Mouse (Mus musculus): Measurements from ENCODE around the gene Map2k4.
A peak's percentile ranks its signal among the peaks of the same experiment; 100 is the strongest.

Gene Map2k4

DNA sequence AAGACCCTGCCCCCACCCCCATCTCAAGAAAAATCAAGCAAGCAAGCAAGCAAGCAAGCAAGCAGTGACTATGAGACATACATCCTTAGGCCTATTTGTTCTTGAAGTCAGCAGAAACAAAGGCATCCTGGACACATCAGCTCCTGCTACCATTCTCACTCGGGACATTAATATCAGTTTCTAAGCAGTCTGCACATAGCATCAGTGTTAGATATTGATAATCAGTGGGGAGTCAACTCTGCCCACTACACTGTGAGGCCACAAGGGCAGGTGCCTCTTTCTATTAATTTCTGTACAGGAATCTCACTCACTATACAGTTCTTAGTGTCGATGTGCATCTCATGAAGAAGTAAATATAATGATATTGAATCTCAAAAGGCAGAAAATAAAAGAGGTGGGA, 14.6 kb downstream of the Map2k4 start:
- no peak for DNase-seq

DNA sequence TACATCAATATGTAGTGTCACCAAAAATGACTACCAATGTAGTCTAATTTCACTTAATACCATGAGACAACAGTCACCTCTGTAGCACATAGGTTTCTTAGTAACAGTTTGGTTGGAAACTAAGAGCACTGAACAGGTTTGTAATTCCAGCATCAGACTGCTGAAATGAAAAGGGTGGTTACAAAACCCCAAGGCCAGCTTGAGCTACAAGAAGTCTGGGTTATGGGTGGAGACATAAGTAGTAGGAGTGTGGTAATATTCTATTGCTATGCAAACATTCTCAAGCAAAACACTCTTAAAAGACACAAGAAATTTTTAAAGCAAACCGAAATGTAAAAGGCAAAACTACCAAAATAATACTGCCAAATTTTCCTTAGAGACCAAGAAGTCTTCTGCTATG, 16.6 kb downstream of the Map2k4 start:
- no peak for DNase-seq

DNA sequence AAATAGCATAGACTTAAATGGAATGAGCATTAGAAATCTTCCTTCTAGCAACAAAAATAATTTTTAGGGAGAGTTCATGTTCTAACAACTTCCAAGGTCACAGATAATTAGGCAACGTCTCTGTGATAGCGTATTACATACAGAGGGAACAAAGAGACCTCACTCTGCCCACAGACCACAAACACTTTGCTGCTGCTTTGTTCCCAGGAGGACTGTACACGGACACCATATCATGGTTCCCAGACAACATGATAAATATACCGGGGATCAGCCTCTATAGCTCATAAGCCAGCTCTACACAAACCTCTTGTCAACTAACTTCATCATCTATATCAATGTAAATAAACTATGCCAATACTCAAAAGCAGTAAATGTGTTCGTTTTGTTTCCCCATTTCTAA, 18.1 kb downstream of the Map2k4 start:
- no peak for DNase-seq

DNA sequence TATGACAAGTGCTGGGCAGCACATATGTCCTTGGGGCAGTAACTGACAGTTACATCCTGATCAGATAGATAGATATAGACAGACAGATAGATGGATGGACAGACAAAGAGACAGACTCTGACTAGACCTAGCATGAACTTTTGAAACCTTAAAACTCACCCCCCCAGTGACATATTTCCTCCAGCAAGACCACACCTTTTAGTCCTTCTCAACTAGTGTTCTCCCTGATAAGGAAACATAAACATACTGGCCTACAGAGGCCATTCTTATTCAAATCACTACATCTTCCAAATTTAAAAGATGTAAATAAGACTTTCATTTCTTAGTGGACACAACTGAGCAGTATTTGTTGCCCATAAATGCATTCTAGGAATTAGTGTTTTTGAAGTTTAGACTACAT, 19.7 kb downstream of the Map2k4 start:
- DNase-seq: no peak

DNA sequence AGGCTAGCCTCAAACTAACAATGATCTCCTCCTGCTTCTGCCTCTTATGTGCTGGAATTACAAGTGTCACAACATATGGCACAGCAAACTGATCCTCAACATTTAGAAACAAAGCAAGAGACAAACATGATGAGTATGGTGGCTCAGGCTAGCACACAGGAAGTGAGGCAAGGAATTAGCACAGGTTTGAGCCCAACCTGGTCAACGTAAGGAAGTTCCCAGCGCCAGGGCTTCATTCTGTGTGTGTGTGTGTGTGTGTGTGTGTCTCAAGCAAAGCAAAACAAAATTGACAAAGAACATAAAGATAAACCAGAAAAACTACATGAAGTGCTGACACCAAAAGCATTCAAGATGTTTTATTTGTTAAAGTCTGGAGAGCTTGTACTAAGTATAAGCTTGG, 27.2 kb downstream of the Map2k4 start:
- DNase-seq: no peak

DNA sequence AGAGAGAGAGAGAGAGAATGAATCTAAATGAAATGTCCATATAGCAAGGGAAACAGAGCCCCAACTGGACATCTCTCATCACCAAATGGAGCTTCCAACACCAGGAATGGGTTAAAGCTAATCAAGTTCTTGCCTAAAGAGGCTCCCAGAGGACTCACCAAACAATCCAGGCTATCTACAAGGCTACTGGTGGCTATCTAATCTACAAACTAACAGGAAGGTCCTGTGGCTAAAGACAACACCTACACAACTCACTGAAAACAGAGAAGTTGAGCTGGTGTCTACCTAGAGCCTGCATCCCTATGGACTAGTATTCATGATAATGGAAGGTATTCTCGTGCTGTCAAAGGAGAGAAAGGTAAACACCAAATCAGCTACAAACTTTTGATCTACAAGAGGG, 28.7 kb downstream of the Map2k4 start:
- DNase-seq: no peak

DNA sequence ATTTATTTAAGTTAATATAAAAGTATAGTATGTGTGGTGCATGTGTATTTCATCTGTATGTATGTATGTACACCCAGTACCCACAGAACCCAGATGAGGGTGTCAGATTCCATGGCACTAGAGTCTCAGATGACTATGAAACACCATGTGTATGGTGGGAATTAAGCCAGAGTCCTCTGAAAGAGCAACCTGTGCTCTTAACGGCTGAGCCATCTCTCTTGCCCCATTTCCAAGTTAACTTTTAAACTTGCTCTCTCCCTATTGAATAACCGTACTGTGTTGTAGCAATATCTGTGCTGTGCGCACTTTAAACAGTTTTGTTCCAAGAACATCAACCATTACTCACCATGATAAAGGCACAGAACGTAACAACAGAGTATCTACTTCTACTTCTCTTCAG, 33.9 kb downstream of the Map2k4 start:
- peak; percentile 49 for DNase-seq

DNA sequence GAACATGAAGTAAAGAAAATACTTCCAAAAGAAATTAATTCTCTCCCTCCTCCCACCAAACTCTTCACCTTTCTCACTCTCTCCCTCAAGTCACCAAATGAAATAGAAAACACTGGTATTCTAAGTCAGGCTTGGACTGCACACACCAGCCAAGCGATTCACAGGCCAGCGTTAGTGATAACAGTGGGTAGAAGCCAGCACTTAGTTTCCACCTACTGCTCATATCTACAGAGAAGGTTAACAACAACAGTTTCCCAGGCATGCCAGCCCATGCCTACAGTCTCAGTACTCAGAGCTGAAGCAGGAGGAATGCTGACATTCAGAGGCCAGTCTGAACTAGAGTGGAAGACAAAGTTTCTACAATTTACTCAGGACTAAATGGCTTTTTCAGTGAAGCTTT, 34.5 kb downstream of the Map2k4 start:
- DNase-seq: no peak

DNA sequence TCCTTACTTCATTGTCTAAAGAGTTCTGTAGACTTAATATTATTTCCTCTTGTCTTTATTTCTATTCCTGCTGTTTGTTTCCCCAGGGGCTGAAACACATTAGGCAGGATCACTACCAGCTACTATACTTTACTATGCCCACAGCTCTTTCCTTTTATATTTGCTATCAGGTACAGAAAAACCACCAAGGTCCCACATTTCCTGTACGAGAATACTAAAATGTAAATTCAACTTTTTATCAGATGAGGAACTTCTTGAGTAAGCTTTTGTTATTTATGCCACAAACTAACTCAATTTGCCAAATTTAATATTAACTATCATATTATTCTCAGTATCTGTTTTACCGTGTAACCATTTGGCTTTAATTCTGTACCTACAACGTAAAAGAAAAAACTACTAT, 37.6 kb downstream of the Map2k4 start:
- DNase-seq: no peak

DNA sequence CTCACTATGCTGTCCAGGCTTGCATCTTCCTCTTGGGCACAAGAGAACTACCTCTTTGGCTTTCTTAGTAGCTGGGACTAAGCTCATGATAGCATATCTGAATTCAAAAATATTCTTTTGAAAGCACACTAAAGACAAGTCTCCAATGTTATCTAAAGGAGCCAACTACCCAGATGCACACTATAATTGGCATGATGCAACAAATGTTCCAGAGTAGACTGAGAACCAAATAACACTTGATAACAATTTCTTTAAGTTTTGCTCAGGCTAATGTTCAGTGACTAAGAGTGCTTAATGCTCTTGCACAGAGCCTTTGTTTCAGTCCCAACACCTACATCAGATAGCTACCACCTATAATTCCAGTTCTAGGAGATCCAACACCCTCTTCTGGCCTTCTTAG, 40.7 kb downstream of the Map2k4 start:
- no peak for DNase-seq

DNA sequence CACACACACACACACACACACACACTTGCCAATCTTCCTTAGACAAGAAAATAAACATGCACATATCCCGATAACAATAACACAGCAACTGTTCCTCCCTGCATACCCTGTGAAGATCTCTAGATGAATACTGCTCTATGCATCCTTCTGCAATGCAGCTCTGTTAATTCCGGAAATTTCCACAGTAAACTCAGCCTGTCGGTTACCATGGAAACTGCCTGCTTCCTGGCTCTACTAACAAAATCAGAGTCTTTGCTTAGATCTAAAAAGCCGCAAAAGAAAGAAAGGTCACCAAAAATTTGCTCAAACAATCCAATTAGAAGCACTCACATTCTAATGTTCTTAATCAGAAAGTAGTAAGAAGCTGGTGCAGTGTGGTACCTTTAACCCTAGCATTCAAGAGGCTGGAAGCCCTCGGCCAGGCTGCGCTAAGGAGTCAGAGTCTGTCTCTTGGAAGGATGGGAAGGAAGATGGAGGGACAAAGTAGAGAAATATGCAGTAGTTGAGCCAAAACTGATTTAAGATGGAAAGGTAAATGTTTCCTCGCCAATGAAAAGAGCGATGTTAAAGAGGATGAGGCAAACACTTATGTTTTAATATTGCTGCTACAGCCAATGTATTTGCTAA, 42.3 kb downstream of the Map2k4 start:
- DNase-seq: no peak

DNA sequence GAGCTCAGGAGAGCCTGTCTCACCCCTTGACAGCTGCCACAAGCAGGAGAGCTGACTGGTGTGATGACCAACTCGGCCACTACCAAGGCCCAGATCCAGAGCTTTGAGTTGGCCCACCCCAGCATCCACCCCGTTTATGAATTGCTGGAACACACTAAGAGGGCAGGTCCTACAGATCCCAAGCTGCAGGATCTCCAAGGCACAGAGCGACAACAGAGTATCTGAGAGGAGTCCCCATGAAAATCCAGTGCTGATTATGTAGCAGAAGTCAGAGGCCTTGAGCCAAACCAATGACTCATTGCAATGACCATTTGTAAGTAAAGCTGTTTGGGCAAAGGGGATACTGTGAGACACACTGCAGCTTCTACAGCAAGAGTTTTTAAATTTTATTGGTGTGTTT, 44.2 kb downstream of the Map2k4 start:
- no peak for DNase-seq

DNA sequence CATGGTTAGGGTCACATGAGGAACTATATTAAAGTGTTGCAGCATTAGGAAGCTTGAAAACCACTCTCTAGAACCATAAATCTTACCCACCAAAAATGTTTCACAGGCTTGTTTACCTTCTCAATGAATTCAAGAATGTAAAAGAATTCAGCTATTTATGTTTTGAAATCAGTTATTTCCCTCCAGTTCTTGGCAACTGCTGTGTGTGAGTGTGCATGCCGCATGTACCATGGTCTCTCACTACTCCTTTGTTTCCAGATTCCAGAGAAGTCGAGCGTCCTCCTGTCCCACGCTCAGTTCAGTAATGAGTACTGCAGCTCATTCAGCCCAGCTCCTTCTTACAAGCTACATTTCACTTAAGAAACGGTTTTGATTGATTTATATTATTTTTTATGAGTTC, 47.3 kb downstream of the Map2k4 start:
- DNase-seq: no peak

DNA sequence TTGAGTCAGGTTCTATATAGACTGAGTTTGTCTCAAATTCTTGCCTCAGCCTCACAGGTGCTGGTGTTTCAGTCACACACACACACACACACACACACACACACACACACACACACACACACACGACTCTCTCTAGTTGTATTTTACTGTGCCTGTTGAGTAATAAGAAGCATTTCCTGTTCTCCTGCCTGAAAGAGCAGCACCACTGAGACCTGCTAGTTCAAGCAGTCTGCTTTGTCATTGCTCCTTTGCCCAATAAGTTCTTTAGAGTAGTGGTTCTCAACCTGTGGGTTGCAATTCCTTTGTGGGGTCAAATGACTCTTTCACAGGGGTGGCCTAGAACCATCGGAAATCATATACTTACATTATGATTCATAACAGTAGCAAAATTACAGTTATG, 47.7 kb downstream of the Map2k4 start:
- DNase-seq: no peak

DNA sequence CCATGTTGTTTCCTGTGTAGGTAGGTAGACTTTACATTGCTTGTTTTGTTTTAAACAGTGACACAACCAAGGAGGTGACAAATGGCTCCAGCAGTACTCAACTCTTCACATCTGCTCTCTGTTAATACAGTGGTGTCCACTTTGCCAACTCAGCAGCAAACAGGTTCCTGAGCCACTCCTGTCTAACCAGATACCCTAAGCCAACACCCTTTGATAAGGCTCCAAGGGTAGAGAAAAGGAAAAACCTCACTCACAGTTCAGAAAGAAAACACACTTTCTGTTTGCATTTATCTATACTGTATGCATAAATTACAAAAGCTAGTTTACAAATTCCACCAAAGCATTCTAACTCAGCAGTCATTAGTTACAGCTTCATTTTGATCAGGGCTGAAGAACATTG, 48.2 kb downstream of the Map2k4 start:
- DNase-seq: no peak

DNA sequence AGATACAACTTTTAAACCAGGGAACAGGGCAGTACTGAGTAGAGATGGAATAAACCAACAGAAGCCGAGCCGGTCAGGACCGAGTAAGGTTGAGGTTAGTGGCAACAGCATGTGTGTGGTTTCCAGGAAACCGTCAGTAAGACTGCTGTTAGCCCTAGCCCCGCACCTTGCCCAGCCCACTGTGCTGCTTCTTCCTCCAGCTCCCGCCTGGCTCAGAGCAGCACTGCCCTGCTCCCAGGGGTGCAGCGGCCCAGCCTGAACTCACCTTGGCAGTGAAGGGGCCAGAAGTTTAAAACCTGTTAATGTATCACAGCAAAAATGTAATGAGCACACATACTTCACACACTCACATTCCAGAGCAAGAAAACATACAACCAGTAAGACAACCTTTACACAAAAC, 53.4 kb downstream of the Map2k4 start:
- peak; percentile 38 for DNase-seq

DNA sequence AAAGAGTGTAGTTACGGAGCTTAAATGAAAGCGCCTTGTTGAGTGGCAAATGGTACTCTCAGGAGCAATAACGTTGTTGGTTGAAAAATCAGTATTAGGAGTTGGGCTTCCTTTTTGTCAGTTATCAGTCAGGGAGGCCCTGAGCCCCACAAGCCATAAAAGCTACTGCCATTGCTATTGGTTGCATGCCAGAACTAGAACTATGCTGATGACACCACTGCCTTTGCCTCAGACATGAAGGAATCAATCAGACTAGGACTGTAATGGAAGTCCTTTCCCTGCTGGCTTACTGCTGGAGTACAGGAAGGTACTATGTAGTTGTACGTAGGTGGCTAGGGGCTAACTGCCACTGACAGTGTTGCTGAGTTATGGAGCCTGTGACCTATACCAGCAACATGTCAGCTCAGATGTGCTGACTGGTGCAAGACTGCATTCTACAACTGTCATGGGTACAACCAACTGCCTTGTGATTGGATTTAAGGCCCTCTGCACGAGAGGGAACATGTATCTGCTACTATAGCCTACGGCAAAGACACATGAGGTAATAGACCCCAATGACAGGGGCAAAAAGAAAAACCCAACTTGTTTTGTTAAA, 58.4 kb downstream of the Map2k4 start:
- DNase-seq: no peak

DNA sequence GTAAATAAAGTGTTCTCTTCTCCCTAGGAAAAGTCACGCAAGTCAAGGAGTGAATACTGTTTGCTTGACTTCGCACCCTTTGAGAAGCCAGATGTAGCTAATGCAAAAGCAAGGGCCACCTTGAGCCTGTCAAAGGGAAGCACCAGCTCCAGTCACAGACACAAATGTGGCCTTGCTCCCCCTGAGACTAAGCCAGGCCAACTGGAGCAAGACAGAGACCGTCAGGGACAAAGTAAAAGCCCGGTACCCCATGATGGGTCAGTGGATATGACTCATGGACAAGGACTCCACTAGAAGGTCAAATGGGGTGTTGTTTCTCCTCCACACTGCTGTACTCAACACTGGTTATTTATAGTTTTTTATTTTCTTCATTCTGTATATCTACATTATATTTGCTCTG, 59.2 kb downstream of the Map2k4 start:
- no peak for DNase-seq

DNA sequence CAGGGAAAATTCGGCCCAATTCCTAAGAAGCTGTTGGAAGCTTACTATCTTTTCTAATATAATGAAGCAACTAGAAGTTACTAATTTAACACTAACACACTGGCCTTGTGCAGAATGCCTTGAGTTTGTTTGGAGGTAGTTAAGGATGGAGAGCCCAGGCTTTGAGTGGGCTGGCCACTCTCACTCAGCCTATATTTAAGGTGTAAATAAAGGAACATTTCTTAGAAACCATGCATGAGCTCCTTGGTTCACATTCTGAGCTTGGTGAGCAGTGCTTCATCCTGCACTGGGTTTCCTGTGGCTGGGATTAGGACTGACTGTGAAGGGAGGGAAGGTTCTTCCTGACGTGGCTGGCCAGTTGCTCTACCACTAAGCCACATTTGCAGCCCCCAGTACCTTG, 64.4 kb downstream of the Map2k4 start:
- no peak for DNase-seq

DNA sequence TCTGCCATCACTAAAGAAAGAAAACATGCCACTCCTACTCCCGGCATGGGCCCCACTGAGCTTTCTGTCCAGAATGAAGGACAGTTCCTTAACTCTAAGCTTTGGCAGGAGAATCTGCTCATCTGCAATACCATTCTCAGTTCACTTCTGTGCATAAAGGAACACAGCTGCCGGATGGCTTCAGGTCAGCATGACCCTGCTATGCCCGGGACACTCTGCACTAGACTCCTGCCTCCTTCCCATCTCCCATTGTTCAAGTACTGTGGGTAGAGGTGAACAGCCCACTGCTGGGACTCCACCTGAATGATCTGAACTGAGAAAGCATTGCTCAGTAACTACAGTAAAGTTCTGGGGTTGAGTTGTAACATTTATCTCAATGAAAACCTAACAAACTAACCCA, 66.5 kb downstream of the Map2k4 start:
- DNase-seq: no peak

DNA sequence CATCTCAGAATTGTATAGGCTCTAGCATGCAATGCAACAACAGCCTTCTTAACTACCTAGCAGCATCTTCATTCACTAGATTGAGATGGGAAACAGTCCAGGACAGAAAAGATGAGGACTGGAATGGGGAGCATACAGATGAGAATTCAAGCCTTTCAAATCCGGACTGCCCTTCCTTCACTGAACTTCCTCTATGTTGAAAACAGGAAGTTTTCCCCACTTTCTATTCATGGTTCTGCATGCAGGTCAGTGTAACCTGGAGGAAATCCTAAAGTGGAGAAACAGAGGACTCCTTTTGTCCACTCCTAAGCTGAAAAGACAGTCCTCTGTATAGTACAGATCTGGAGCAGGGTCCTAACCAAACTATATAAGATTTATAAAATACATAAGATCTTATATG, 68.1 kb downstream of the Map2k4 start:
- DNase-seq: no peak

DNA sequence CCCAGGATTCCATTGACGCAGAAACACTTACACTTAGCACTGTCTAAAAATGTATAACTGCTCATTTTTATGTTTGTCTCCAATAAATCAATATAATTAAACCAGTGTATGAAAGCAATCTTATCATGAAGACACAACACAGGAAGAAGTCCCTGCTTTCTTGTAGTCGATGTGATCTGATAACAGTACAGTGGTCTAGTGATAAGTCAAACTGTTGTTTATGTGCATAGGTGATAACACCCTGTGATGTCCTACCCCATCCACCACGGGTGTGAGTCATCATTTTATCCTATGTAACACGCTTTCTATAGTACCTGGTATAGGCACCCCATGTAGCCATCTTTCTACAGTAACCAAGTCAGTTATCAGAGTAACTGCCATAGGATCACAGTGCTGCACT, 74.3 kb downstream of the Map2k4 start:
- DNase-seq: no peak

DNA sequence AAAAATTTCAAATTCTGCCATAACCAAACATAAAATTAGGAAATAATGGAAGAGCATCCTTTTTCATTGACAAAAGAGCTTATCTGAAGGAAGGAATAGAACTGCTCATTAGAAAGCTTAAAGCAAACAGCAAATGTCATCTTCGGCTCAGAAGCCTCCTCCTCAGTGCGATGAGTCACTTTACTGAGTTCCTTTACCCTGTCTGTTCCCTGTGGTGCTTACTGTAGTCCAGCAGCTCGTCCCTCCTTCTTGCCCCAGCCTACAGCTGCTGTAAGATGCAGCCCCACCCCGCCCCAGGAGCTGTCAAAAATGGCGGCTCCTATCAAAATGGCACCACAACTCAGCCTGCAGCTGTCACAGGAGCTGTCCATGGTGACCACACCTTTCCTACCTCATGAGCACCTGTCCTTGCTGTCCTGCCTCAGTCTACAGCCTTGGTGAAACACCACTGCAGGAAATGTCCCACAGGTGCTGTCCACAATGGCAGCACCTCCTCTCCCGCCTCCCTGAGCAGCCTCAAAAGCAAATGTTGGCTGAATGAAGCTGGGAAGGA, 75.3 kb downstream of the Map2k4 start:
- DNase-seq: no peak

DNA sequence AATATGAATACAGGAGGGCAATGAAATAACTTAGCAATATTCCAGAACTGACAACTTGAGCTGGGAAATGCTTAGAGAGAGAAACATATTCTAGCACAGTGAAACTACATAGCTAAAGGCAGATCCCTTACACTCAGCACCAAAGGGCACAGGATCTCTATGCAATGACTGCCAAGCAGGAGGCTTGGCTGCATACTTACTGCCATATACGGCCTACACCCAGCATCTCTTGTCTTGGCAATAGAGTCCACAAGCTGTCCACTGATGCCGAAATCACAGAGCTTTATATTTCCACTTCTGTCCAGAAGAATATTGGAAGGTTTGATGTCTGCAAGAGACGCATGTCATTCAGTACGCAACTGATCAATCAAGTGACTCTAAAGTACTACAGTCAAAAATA, 81.3 kb downstream of the Map2k4 start:
- DNase-seq: no peak

DNA sequence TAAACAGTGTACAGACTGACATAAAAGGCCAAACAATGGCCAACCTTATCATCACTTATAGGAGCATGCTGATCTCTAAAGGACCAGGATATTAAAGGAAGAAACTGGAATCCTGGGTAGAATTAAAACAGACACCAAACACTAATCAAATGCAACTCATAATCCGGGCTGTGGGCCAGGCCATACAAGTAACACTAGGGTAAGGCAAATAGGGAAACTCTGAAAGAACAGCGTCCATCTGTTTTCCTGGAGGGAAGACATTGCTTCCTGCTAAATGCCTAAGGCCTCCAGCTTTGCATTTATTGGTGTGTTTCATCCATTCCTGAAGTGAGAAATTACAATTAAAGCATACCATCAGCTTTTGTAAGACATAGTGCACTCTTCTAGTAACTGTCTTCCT, 81.9 kb downstream of the Map2k4 start:
- no peak for DNase-seq

Measured in kidney, adult 9 months (tissue).